Mouse (Mus musculus): ENCODE data around the gene Hist1h2bf. TPM values are rescaled to one million over a fixed set of nuclear protein-coding genes. Genes with fewer than 3 reads are reported as not detected.
"Not testable (repeated sequence)": the region's sequence is repeated elsewhere in the genome, so short reads cannot be mapped to it uniquely, and the experiment has no call there.

Gene Hist1h2bf
- polyA plus RNA-seq (2015; fragmentation: Nextera tagmentation; extraction: Ambion mirVana), result 3.7 and 5.9 TPM in 2 replicates

DNA sequence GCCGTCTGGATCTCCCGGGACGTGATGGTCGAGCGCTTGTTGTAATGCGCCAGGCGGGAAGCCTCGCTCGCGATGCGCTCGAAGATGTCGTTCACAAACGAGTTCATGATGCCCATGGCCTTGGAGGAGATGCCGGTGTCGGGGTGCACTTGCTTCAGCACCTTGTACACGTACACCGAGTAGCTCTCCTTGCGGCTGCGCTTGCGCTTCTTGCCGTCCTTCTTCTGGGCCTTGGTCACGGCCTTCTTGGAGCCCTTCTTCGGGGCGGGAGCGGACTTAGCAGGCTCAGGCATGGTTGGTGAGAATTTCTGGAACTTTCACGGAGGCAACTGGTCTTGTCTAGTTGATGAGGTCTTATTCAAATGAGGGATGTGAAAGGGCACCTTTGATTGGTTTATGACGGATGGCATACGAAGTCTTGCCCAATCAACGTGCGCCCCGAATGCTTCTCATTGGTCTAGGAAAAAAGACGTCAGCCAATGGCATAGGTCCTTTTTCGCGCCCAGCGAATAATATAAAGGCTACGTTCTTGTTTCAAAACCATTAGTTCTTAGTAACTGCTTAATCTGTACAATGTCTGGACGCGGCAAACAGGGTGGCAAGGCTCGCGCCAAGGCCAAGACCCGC is at the start of gene Hist1h2bf, which contains the start of gene Hist1h2ad:
TSS of gene Hist1h2bf (minus strand) at position 299 of the 627 bp plus-strand sequence.
TSS of gene Hist1h2ad (plus strand) at position 484 of the 627 bp plus-strand sequence.
- peak; percentile 77 for ATAC-seq (ENCODE audit: low read depth)
- H3K4me3 ChIP-seq (ENCODE audit: low read depth, low read length), result peak within 1 kb of the TSS; percentile 63
- WGBS (ENCODE audit: insufficient replicate concordance), result under 1% methylated on average over 34 of the region's 42 CpGs
- H3K27me3 ChIP-seq (ENCODE audit: control insufficient read depth, insufficient read depth, low read depth, low read length); H3K36me3 ChIP-seq (ENCODE audit: control insufficient read depth, insufficient read depth); H3K9me3 ChIP-seq (replicated peaks; ENCODE audit: control insufficient read depth, low read length): not testable (repeated sequence)
- H3K27ac ChIP-seq (ENCODE audit: low read length), result peak within 1 kb of the TSS; percentile 98
- peaks cover 18% of the 10 kb centered on the region for H3K4me1 ChIP-seq (ENCODE audit: control insufficient read depth, low read depth, low read length)
- peak within 1 kb of the TSS; percentile 79 for H3K4me2 ChIP-seq (ENCODE audit: low read depth, low read length)
- peak within 1 kb of the TSS; percentile 77 for H3K9ac ChIP-seq (ENCODE audit: low read depth, low read length)

GRCm38 (mm10) chr13:23622861-23623450 is 49.0 kb upstream of the Hist1h2bf start:
- Histone ChIP-seq H3K36me3 (ENCODE audit: control insufficient read depth, insufficient read depth) (no peaks in the 10 kb centered on the region), H3K9ac (ENCODE audit: low read depth, low read length) (peak overlapping the region; percentile 48), H3K27me3 (ENCODE audit: control insufficient read depth, insufficient read depth, low read depth, low read length) (peaks cover 3% of the 10 kb centered on the region), H3K27ac (ENCODE audit: low read length) (peak overlapping the region; percentile 98), H3K4me1 (ENCODE audit: control insufficient read depth, low read depth, low read length) (peaks cover 5% of the 10 kb centered on the region), H3K9me3 (replicated peaks; ENCODE audit: control insufficient read depth, low read length) (no peaks in the 10 kb centered on the region), H3K4me2 (ENCODE audit: low read depth, low read length) (peak overlapping the region; percentile 91), H3K4me3 (ENCODE audit: low read depth, low read length) (peak overlapping the region; percentile 67)
- ATAC-seq (ENCODE audit: low read depth), result no peak
- 17% methylated on average over 7 of the region's 7 CpGs for WGBS (ENCODE audit: insufficient replicate concordance)

GRCm38 (mm10) chr13:23622175-23622671 is 48.2 kb upstream of the Hist1h2bf start, which contains the start of gene Hist1h1e:
TSS of gene Hist1h1e (minus strand) at chr13:23622558.
- under 1% methylated on average over 48 of the region's 53 CpGs for WGBS (ENCODE audit: insufficient replicate concordance)
- peak within 1 kb of the TSS; percentile 98 for H3K27ac ChIP-seq (ENCODE audit: low read length)
- peak; percentile 80 for ATAC-seq (ENCODE audit: low read depth)

DNA sequence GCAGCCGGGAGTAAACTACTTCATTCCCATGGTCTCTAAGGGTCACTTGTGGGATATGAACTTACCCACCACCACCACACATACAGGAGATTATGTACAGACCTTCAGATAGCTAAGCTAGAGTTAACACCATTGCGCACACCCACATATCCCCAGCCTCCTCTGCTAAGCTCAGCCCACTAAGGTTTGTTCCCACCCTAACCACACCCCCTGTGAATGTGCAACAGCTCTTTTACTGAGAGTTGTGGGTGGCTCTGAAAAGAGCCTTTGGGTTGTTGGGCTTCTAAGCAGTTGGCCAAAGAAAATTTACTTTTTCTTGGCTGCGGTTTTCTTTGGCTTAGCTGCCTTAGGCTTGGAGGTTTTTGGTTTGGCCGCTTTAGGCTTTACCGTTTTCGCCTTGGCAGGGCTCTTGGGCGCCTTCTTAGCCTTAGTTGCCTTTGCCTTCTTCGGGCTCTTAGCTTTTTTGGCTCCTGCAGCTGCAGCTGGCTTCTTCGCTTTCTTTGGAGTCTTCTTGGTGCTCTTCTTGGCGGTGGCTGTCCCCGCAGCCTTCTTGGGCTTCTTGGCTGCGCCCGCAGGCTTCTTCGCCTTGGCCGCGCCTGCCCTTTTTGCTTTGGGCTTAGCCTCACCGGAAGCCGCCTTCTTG is 47.7 kb upstream of the Hist1h2bf start:
- H3K27ac ChIP-seq (ENCODE audit: low read length), result peak overlapping the region; percentile 98
- peak overlapping the region; percentile 80 for H3K9ac ChIP-seq (ENCODE audit: low read depth, low read length)
- peaks cover 3% of the 10 kb centered on the region; the same call in 1 of the 2 replicates for H3K27me3 ChIP-seq (ENCODE audit: control insufficient read depth, insufficient read depth, low read depth, low read length)
- peak overlapping the region; percentile 67 for H3K4me3 ChIP-seq (ENCODE audit: low read depth, low read length)
- H3K36me3 ChIP-seq (ENCODE audit: control insufficient read depth, insufficient read depth), result no peaks in the 10 kb centered on the region
- ATAC-seq (ENCODE audit: low read depth), result peak; percentile 79
- no peaks in the 10 kb centered on the region for H3K9me3 ChIP-seq (replicated peaks; ENCODE audit: control insufficient read depth, low read length)
- peak overlapping the region; percentile 91 for H3K4me2 ChIP-seq (ENCODE audit: low read depth, low read length)
- WGBS (ENCODE audit: insufficient replicate concordance), result under 1% methylated on average over 18 of the region's 18 CpGs
- H3K4me1 ChIP-seq (ENCODE audit: control insufficient read depth, low read depth, low read length), result peaks cover 7% of the 10 kb centered on the region

More at GRCm38 (mm10) chr13:23622175-23622671, 48.2 kb upstream of the Hist1h2bf start, which contains the start of gene Hist1h1e:
- H3K36me3 ChIP-seq (ENCODE audit: control insufficient read depth, insufficient read depth); H3K4me1 ChIP-seq (ENCODE audit: control insufficient read depth, low read depth, low read length); H3K27me3 ChIP-seq (ENCODE audit: control insufficient read depth, insufficient read depth, low read depth, low read length); H3K9me3 ChIP-seq (replicated peaks; ENCODE audit: control insufficient read depth, low read length): not testable (repeated sequence)
- Histone ChIP-seq H3K9ac (ENCODE audit: low read depth, low read length) (peak within 1 kb of the TSS; percentile 80), H3K4me3 (ENCODE audit: low read depth, low read length) (peak within 1 kb of the TSS; percentile 67), H3K4me2 (ENCODE audit: low read depth, low read length) (peak within 1 kb of the TSS; percentile 91)

DNA sequence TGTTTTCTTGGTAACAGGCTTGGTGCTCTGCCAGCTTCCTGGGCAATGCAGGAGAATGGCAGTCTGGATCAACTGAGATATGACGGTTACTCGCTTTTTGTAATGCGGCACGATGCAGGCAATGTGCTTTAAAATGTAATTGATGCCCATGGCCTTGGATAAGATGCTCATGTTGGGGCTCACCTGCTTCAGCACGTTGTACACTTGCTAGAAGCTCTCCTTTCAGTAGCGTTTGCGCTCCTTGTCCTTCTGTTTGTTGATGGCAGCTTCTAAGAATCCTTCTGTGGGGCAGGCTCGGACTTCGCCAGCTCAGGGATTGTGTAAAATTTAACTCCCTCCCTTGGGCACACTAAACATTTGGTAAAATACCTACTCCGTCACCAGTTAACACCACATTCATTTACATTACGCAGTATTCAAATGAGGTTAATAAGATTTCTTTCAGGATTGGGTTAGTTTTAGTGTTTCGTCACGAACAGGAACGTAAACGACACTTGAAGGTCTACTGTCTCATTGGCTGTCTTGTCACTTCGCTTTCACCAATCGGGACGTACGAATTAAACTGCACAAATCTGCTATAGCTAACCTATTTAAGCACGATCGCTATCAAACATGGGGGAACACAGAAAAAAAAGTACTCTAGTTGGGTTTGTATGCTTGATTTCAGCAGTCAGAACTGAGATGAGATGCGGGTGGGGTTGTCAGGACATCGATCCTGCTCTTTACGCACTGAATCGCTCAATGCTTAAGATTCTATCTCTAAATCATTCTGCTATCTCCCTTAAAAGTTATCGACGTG is 46.9 kb upstream of the Hist1h2bf start, which contains the start of gene Hist1h2be:
TSS of gene Hist1h2be (minus strand) at position 392 of the 799 bp plus-strand sequence.
- H3K4me3 ChIP-seq (ENCODE audit: low read depth, low read length), result peak within 1 kb of the TSS; percentile 67
- peak within 1 kb of the TSS; percentile 98 for H3K27ac ChIP-seq (ENCODE audit: low read length)
- ATAC-seq (ENCODE audit: low read depth), result peak; percentile 65
- peaks cover 7% of the 10 kb centered on the region for H3K4me1 ChIP-seq (ENCODE audit: control insufficient read depth, low read depth, low read length)
- WGBS (ENCODE audit: insufficient replicate concordance), result under 1% methylated on average over 27 of the region's 27 CpGs
- H3K9ac ChIP-seq (ENCODE audit: low read depth, low read length), result peak within 1 kb of the TSS; percentile 80
- no peaks in the 10 kb centered on the region for H3K36me3 ChIP-seq (ENCODE audit: control insufficient read depth, insufficient read depth)
- peak within 1 kb of the TSS; percentile 91 for H3K4me2 ChIP-seq (ENCODE audit: low read depth, low read length)
- H3K27me3 ChIP-seq (ENCODE audit: control insufficient read depth, insufficient read depth, low read depth, low read length), result peaks cover 3% of the 10 kb centered on the region; the same call in 1 of the 2 replicates
- H3K9me3 ChIP-seq (replicated peaks; ENCODE audit: control insufficient read depth, low read length), result no peaks in the 10 kb centered on the region

GRCm38 (mm10) chr13:23620056-23620732 is 46.2 kb upstream of the Hist1h2bf start:
- no peak for ATAC-seq (ENCODE audit: low read depth)
- WGBS (ENCODE audit: insufficient replicate concordance), result 20% methylated on average over 12 of the region's 12 CpGs

GRCm38 (mm10) chr13:23611638-23612037 is 37.6 kb upstream of the Hist1h2bf start:
- Histone ChIP-seq H3K9ac (ENCODE audit: low read depth, low read length) (no peak overlapping the region), H3K27ac (ENCODE audit: low read length) (0 out of 2 replicates have a peak overlapping the region, but pooled peaks have one; percentile 27), H3K36me3 (ENCODE audit: control insufficient read depth, insufficient read depth) (0 out of 2 replicates have a peak, but pooled peaks cover 3% of the 10 kb centered on the region), H3K4me1 (ENCODE audit: control insufficient read depth, low read depth, low read length) (peaks cover 21% of the 10 kb centered on the region), H3K27me3 (ENCODE audit: control insufficient read depth, insufficient read depth, low read depth, low read length) (no peaks in the 10 kb centered on the region), H3K9me3 (replicated peaks; ENCODE audit: control insufficient read depth, low read length) (no peaks in the 10 kb centered on the region), H3K4me3 (ENCODE audit: low read depth, low read length) (no peak overlapping the region), H3K4me2 (ENCODE audit: low read depth, low read length) (no peak overlapping the region)
- WGBS (ENCODE audit: insufficient replicate concordance), result 87% methylated on average over 3 of the region's 3 CpGs
- ATAC-seq (ENCODE audit: low read depth), result no peak

More at GRCm38 (mm10) chr13:23620056-23620732, 46.2 kb upstream of the Hist1h2bf start:
- peak overlapping the region; percentile 91 for H3K4me2 ChIP-seq (ENCODE audit: low read depth, low read length)
- H3K9me3 ChIP-seq (replicated peaks; ENCODE audit: control insufficient read depth, low read length), result no peaks in the 10 kb centered on the region
- peak overlapping the region; percentile 67 for H3K4me3 ChIP-seq (ENCODE audit: low read depth, low read length)
- peaks cover 7% of the 10 kb centered on the region for H3K4me1 ChIP-seq (ENCODE audit: control insufficient read depth, low read depth, low read length)
- no peaks in the 10 kb centered on the region for H3K27me3 ChIP-seq (ENCODE audit: control insufficient read depth, insufficient read depth, low read depth, low read length)
- H3K9ac ChIP-seq (ENCODE audit: low read depth, low read length), result peak overlapping the region; percentile 80
- peak overlapping the region; percentile 98 for H3K27ac ChIP-seq (ENCODE audit: low read length)
- H3K36me3 ChIP-seq (ENCODE audit: control insufficient read depth, insufficient read depth), result no peaks in the 10 kb centered on the region

DNA sequence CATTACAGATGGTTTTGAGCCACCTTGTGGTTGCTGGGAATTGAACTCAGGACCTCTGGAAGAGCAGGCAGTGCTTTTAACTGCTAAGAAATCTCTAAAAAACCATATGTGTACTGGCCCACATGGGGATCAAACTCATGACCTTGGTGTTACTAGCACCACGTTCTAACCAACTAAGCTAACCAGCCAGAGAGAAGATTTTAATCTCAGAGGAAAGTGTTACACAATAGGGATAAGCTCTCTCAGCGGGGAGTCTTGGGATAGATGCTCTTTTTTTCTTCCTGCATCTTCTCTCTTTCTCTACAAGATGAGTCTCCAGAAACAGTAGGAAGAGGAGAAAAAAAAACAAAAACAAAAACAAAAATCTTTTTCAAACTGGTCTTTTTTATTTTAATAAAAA is 36.4 kb upstream of the Hist1h2bf start:
- H3K4me3 ChIP-seq (ENCODE audit: low read depth, low read length), result no peak overlapping the region
- H3K9ac ChIP-seq (ENCODE audit: low read depth, low read length), result no peak overlapping the region
- 60% methylated on average over 2 of the region's 2 CpGs for WGBS (ENCODE audit: insufficient replicate concordance)
- peaks cover 21% of the 10 kb centered on the region for H3K4me1 ChIP-seq (ENCODE audit: control insufficient read depth, low read depth, low read length)
- no peaks in the 10 kb centered on the region for H3K9me3 ChIP-seq (replicated peaks; ENCODE audit: control insufficient read depth, low read length)
- H3K27ac ChIP-seq (ENCODE audit: low read length), result no peak overlapping the region
- no peaks in the 10 kb centered on the region for H3K27me3 ChIP-seq (ENCODE audit: control insufficient read depth, insufficient read depth, low read depth, low read length)
- H3K4me2 ChIP-seq (ENCODE audit: low read depth, low read length), result no peak overlapping the region
- ATAC-seq (ENCODE audit: low read depth), result no peak
- H3K36me3 ChIP-seq (ENCODE audit: control insufficient read depth, insufficient read depth), result 0 out of 2 replicates have a peak, but pooled peaks cover 3% of the 10 kb centered on the region

All from liver, embryonic 16.5 days (tissue).